Mouse (Mus musculus): ENCODE data around the gene Cd200r3. TPM values are rescaled to one million over a fixed set of nuclear protein-coding genes. Genes with fewer than 3 reads are reported as not detected.

Cd200r3 gene
- total RNA-seq (2021) = not detected
- long read RNA-seq, experiment 1 = 0 reads
- long read RNA-seq, experiment 2 = 0 reads

DNA sequence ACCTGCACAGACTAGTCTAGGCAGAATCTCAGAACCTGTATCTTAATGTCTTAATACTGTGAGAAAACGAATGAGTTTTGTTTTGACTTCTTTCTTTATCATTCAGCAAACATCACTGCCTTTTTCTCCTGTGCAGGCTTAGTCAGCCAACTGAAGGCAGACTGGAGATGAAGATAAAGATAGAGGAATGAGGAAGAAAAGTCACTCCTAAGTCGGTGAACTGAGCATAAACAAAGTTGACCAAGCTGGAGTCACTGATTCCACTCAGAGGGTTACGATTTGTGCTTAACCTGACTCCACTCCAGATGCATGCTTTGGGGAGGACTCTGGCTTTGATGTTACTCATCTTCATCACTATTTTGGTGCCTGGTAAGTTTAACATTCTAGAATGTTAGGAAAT, at the start of gene Cd200r3:
TSS of gene Cd200r3 (plus strand) at position 211 of the 400 bp plus-strand sequence.
- intact Hi-C loops (cut with DNase I) = no loop called here

GRCm38 (mm10) chr16:44932016-44932415, 11.5 kb upstream of the Cd200r3 start:
- DNase-seq (ENCODE audit: low spot score in 2 of 2) = no peak
- intact Hi-C loops (cut with DNase I) = no loop called here

More for the DNA sequence above, at the start of gene Cd200r3:
- no peak for DNase-seq (ENCODE audit: low spot score in 2 of 2)

DNA sequence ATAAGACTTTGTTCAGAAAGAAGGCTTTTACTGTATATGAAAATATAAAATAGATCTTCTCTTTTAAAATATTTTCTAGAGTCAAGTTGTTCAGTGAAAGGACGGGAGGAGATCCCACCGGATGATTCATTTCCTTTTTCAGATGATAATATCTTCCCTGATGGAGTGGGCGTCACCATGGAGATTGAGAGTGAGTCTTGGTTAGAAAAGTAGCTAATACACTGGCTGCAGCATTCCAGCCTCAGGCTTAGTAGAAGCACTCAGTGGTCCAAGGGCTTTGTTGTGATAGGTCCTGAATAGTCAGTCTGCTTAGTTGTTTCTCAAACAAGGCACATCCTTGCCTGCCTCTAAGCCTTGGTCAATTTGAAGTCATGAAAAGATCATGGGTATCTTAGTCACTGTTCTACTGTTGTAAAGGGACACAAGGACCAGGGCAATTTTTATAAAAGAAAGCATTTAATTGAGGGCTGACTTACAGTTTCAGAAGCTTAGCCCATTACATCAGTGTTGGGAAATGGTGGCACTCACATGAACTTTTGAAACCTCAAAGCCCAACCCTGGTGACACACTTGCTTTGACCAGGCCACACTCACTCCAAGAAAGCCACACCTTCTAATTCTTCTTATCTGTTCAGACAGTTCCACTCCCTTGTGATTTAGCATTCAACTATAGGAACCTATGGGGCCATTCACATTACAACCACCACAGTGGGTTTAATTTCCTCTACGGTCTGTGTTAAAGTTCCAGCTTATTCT, 8.1 kb downstream of the Cd200r3 start:
- DNase-seq (ENCODE audit: low spot score in 2 of 2) = peak in 1 of 2 experiments; percentile 13
- intact Hi-C loops (cut with DNase I) = no loop called here

DNA sequence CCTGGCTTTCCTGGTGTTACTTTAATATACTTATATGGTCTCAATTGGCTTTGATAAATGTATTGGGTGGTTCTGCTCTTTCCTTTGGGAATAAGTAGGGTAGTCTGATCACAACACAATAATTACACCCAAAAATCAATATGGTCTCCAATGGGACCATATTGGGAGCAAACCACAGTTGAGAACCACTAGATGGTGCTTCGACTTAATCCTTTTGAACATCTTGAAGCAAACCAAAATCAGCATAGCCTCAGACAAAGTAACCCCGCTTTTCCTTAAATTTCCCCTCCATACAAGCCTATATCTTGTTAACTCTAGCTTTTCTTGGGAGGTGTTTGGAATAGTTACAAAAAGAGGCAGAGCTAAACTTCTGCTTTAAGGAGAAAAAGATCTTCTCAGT, 18.8 kb downstream of the Cd200r3 start:
- intact Hi-C loops (cut with DNase I) = loop anchor here (10.0 kb wide), 1 partner anchor 133 kb away; the partner anchor contains the start of gene Ccdc80

GRCm38 (mm10) chr16:44962777-44963176, 19.3 kb downstream of the Cd200r3 start:
- intact Hi-C loops (cut with DNase I) = loop anchor here (10.0 kb wide), 1 partner anchor 132 kb away; the partner anchor contains the start of gene Ccdc80
- DNase-seq (ENCODE audit: low spot score in 2 of 2) = peak in 1 of 2 experiments; percentile 15

More for the DNA sequence above, 18.8 kb downstream of the Cd200r3 start:
- DNase-seq (ENCODE audit: low spot score in 2 of 2) = no peak

DNA sequence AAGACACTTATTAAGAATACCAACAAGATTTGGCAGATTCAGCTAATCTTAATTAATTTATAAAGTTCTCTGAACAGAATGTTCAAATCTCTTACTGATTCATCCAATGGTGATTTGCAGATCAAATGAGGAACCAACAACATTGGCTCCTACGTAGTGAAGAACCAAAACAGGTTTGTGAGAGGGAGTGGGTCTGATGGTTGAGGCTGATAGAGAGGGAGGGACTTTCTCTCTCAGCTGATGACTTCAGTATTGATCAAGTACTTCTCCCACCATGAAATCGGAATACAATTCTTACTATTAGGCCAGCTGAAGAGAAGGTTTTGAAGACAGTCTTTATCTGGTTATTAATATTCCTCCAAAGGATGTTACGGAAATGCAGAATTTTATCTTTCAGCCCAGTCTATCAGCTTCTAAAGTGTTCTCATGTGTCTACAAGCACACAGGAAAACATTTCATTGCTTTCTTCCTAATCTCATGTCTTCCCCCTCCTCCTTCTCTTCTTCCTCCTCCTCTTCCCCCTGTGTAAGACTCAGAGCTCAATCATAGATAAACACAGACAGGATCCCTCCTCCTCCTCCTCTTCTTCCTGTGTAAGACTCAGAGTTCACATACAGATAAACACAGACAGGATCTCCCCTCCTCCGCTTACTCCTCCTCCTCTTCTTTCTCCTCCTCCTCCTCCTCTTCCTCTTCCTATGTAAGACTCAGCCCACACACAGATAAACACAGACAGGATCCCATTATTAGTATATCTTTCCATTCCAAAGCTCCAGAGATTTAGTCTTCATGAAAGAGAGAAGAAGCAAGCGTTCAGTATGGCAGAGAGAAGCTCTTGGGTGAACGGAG, 21.3 kb downstream of the Cd200r3 start:
- intact Hi-C loops (cut with DNase I) = loop anchor here (10.0 kb wide), 1 partner anchor 130 kb away; the partner anchor contains the start of gene Ccdc80
- no peak for DNase-seq (ENCODE audit: low spot score in 2 of 2)

GRCm38 (mm10) chr16:44965428-44965827, 21.9 kb downstream of the Cd200r3 start:
- intact Hi-C loops (cut with DNase I) = loop anchor here (10.0 kb wide), 1 partner anchor 129 kb away; the partner anchor contains the start of gene Ccdc80

GRCm38 (mm10) chr16:44965890-44966289, 22.4 kb downstream of the Cd200r3 start:
- DNase-seq (ENCODE audit: low spot score in 2 of 2) = no peak
- intact Hi-C loops (cut with DNase I) = loop anchor here (10.0 kb wide), 1 partner anchor 129 kb away; the partner anchor contains the start of gene Ccdc80

More at GRCm38 (mm10) chr16:44965428-44965827, 21.9 kb downstream of the Cd200r3 start:
- DNase-seq (ENCODE audit: low spot score in 2 of 2) = no peak

GRCm38 (mm10) chr16:44966891-44967290, 23.4 kb downstream of the Cd200r3 start:
- DNase-seq (ENCODE audit: low spot score in 2 of 2) = no peak
- intact Hi-C loops (cut with DNase I) = loop anchor here (10.0 kb wide), 1 partner anchor 128 kb away; the partner anchor contains the start of gene Ccdc80

- no peak for DNase-seq (ENCODE audit: low spot score in 2 of 2)
- intact Hi-C loops (cut with DNase I) = loop anchor here (10.0 kb wide), 1 partner anchor 127 kb away; the partner anchor contains the start of gene Ccdc80
These were observed 24.6 kb downstream of the Cd200r3 start for GRCm38 (mm10) chr16:44968113-44968512.

GRCm38 (mm10) chr16:44970925-44971324, 27.4 kb downstream of the Cd200r3 start:
- no peak for DNase-seq (ENCODE audit: low spot score in 2 of 2)
- intact Hi-C loops (cut with DNase I) = no loop called here

- intact Hi-C loops (cut with DNase I) = no loop called here
These were observed 30.6 kb downstream of the Cd200r3 start for GRCm38 (mm10) chr16:44974042-44974441.

GRCm38 (mm10) chr16:44976081-44976480, 32.6 kb downstream of the Cd200r3 start:
- no peak for DNase-seq (ENCODE audit: low spot score in 2 of 2)
- intact Hi-C loops (cut with DNase I) = no loop called here

More at GRCm38 (mm10) chr16:44974042-44974441, 30.6 kb downstream of the Cd200r3 start:
- no peak for DNase-seq (ENCODE audit: low spot score in 2 of 2)

DNA sequence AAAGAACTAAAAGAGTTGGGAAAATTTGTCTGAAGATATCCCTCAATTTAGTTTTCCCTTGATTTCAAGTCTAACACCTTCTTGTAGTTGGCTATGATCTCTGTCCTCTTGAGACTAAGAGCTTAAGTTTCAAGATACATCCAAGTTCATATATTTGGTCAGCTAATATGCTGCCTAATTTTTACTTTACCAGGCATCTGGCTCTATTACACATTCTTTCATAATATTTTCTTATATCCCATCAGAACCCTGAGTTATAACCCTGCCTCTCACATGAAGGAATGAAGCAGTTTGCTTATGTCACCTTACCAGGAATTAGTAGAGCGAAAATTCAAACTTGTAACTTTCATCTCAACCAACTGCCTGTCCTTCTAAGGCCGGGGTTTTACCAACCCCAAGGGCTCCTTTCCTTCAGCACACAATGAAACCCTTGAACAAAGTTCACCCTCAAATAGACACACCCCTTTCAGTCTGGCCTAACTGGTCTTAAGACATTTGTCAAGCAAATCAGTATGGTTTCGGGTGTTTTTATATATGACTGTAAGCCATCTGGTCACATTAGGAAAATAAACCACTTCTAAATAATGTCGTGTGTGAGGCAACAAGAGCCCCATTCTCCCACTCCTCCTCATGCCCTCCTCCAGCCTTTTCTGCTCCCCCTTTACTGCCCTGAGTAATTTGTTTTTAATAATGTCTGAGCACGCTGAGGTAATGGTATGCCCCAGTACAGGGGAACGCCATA, 33.6 kb downstream of the Cd200r3 start:
- no peak for DNase-seq (ENCODE audit: low spot score in 2 of 2)
- intact Hi-C loops (cut with DNase I) = no loop called here

DNA sequence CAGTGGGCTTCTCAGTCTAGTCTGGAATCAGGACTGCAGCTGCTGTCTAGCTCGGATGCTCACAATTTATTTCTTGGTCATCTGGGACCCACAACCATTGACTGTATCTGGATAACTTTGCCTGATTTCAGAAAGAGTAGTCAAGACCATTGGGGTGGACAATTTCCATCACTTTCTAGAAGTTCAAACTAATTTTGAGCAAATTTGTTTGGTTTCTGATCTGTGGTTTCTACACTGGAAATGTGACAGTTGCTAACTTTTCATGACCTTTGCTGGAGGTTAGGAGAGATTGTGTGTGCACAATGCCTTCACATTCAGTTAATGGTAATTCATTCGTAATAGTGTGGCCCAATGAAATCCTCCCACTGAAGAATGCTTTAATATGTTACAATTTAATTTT, 34.7 kb downstream of the Cd200r3 start:
- intact Hi-C loops (cut with DNase I) = no loop called here
- no peak for DNase-seq (ENCODE audit: low spot score in 2 of 2)

DNA sequence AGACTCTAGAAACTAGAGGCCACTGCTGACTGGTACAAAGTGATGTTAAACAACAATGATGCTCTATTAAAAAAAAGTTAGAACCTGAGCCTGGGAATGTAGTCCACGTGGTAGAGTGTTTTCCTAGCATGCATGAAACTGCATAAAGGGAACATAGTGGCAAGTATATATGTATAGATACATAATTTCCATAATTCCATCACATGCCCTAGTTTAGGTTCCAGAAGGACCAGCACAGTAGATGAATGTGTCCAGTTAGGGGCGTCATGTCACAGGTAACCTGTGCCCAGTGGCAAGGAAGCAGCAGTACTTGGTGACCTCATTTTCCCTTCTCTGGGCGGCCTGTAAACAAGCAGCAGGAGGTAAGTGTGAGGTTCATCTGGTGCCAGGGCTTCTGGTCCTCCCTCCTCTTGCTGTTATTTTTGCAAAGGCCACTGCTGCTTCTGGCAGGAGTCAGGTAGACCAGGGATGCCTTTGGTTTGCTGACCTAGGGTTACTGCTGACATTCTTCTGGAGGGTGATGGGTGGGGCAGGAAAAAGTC, 35.9 kb downstream of the Cd200r3 start:
- no peak for DNase-seq (ENCODE audit: low spot score in 2 of 2)
- intact Hi-C loops (cut with DNase I) = no loop called here

- intact Hi-C loops (cut with DNase I) = no loop called here
- no peak for DNase-seq (ENCODE audit: low spot score in 2 of 2)
These were observed 39.5 kb downstream of the Cd200r3 start for GRCm38 (mm10) chr16:44982972-44983371.

DNA sequence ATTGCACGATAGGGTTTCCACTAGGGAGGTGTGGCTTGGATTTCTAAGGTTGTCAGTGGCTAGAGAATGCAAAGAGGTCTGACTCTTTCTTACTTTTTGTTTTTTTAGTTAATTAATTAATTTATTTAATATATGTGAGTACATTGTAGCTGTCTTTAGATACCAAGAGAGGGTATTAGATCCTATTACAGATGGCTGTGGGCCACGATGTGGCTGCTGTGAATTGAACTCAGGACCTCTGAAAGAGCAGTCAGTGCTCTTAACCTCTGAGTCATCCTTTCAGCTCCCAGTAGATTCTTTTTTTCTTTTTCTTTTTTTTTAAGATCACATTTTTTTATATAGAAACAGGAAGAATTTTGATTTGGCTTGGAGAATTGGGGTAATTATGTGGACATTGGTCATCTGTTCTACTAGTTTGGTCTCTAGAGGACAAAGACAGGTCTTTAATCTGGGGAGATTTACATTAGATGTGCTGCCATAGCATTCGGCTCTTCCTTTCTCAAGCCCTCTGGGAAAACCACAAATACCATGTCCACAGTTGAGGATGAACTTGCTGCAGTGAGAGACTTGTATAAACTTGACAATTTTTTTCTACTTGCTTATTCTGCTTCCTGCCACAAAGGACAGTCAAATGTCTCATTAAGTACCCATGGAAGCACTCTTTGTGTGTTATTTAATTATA, 40.0 kb downstream of the Cd200r3 start:
- intact Hi-C loops (cut with DNase I) = no loop called here
- DNase-seq (ENCODE audit: low spot score in 2 of 2) = no peak

Data from left cerebral cortex, postnatal 14 days (tissue).